Mouse (Mus musculus): ENCODE measurements around the gene Sec23a.

DNA sequence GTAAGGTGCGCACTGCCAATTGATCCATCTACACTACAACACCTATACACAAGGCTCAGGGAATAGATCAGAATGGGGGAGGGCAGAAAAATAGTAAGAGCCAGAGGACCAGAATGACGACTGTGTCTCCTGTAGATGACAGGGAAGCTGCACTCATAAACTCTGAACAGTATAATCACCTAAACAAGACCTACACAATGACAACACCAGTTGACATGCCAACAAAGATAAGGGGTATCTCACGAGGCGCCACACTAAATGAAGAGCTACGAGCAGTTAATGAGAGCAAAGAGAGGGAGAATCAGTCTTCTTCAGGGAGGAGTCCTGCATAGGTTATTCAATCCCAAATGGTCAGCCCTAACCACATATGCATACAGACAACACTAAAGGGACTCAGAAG, 41.3 kb upstream of the Sec23a start:
- TF ChIP-seq CTCF (IDR thresholded peaks at IDR 0.05; ENCODE audit: low read depth, low read length) (no peak), POLR2A (IDR thresholded peaks at IDR 0.05; ENCODE audit: insufficient read depth, low read length) (no peak)

Measured in ES-Bruce4 (cell line).